Mouse (Mus musculus): ENCODE data around the gene Tubb1. TPM values are rescaled to one million over a fixed set of nuclear protein-coding genes. Genes with fewer than 3 reads are reported as not detected.

The Tubb1 gene
- polyA plus RNA-seq, 1 experiment: 58.7 TPM

DNA sequence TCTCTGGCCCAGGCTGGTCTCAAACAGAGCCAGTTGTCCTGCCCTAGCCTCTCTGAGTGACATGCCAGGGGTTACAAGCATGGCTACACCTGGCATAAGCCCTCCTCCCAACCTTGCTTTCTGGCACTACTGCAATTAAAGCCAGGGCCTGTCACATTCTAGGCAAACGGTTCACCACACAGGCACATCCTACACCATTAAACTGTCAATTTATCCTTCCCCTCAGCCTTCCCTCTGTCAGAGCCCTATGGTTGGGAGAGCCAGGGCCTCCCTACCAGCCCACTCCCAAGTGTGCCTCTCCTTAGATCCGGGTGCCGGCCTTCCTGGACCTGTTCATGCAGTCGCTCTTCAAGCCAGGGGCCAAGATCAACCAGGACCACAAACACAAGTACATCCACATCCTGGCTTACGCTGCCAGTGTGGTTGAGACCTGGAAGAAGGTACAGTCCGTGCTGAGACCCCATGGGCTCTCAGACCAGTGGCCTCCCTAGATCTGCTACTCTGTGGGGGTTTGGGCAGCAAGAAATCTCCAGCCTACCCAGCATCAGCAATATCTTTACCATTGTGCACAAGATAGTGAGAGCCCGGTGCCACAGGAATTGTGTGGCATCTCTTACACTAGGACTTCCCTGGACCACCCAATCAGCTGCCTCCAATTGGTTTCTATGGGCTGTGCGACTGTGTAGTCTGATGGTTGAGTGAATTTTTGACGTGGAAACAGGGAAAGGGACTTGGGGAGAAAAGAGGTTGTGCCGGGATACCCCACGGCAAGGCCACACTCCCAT lies 26.0 kb upstream of the Tubb1 start:
- DNase-seq (ENCODE audit: low read depth in 1 of 2, low spot score in 2 of 2): no peak
- Histone ChIP-seq H3K27ac (ENCODE audit: insufficient read depth, low read length) (no peak overlapping the region), H3K36me3 (ENCODE audit: control insufficient read depth, insufficient read depth, low read length) (peaks cover 64% of the 10 kb centered on the region), H3K27me3 (ENCODE audit: control insufficient read depth, insufficient read depth, low read length) (no peaks in the 10 kb centered on the region), H3K4me3 (ENCODE audit: extremely low read depth, insufficient read depth, insufficient read length) (no peak overlapping the region), H3K4me1 (ENCODE audit: control insufficient read depth, insufficient read depth, insufficient read length) (no peaks in the 10 kb centered on the region)
- no peak for TF ChIP-seq POLR2A (IDR thresholded peaks at IDR 0.05; ENCODE audit: low read depth, low read length)
- TF ChIP-seq CTCF (IDR thresholded peaks at IDR 0.05; ENCODE audit: extremely low read depth, insufficient read depth, insufficient read length, insufficient replicate concordance): no peak
- WGBS: 94% methylated on average over 11 of the region's 11 CpGs

DNA sequence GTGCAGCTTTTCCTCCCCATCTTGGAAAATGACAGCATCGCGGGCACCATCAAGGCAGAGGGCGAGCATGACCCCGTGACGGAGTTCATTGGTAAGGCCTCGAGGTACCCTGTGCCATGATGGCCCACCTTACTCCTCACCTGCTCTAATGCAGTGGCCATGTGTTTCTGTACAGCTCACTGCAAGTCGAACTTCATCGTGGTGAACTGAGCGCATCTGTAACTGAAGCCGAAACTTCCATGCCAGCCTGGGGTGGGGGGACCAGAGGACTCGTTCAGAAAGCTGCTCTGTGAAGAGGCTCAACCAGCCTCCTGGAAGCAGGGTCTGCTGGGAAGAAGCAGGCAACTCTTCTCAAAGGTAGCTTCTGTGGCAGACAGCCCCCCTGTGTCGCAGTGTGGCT lies 23.6 kb upstream of the Tubb1 start:
- Histone ChIP-seq H3K4me3 (ENCODE audit: extremely low read depth, insufficient read depth, insufficient read length) (no peak overlapping the region), H3K27ac (ENCODE audit: insufficient read depth, low read length) (no peak overlapping the region), H3K4me1 (ENCODE audit: control insufficient read depth, insufficient read depth, insufficient read length) (no peaks in the 10 kb centered on the region), H3K36me3 (ENCODE audit: control insufficient read depth, insufficient read depth, low read length) (peaks cover 57% of the 10 kb centered on the region), H3K27me3 (ENCODE audit: control insufficient read depth, insufficient read depth, low read length) (no peaks in the 10 kb centered on the region)
- TF ChIP-seq POLR2A (IDR thresholded peaks at IDR 0.05; ENCODE audit: low read depth, low read length) (no peak), CTCF (IDR thresholded peaks at IDR 0.05; ENCODE audit: extremely low read depth, insufficient read depth, insufficient read length, insufficient replicate concordance) (no peak)
- 93% methylated on average over 12 of the region's 12 CpGs for WGBS
- no peak for DNase-seq (ENCODE audit: low read depth in 1 of 2, low spot score in 2 of 2)

DNA sequence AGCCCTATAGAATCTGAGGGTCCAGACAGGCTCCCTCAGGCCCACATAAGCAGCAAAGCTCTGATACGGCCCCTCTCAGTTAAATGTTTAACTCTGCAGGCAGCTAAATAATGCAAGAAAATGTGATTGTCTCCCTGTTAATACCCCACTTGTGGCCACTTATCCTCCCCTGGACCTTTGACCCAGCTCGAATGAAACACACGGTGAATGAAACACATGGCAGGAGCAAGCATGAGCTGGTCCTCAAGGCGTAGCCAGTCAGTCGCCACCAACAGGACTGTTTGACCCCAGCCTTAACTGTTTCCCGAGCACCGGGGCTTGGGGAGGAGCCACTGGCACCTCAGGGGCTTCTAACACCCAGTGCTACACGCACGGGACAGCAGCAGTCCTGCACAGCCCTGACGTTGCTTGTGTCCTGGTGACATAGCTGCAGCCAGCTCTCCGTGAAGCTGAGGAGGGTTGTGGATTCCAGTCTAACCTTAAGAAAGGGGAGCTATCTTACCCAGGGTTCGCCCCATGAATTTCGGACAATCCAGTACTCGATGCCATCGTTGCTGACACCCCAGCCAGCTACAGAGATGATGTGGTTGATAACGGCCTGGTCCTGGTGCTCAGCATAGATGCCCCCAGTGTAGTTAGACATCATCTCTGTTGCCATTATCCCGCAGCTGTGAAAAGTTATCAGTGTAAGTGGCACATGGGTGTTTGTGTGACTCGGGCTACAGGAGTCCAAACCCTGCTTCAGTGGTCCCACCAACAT lies 22.2 kb upstream of the Tubb1 start:
- H3K27ac ChIP-seq (ENCODE audit: insufficient read depth, low read length): no peak overlapping the region
- TF ChIP-seq POLR2A (IDR thresholded peaks at IDR 0.05; ENCODE audit: low read depth, low read length) (no peak), CTCF (IDR thresholded peaks at IDR 0.05; ENCODE audit: extremely low read depth, insufficient read depth, insufficient read length, insufficient replicate concordance) (no peak)
- DNase-seq (ENCODE audit: low read depth in 1 of 2, low spot score in 2 of 2): no peak
- H3K27me3 ChIP-seq (ENCODE audit: control insufficient read depth, insufficient read depth, low read length): no peaks in the 10 kb centered on the region
- no peak overlapping the region for H3K4me3 ChIP-seq (ENCODE audit: extremely low read depth, insufficient read depth, insufficient read length)
- WGBS: 89% methylated on average over 18 of the region's 18 CpGs
- no peaks in the 10 kb centered on the region for H3K4me1 ChIP-seq (ENCODE audit: control insufficient read depth, insufficient read depth, insufficient read length)
- H3K36me3 ChIP-seq (ENCODE audit: control insufficient read depth, insufficient read depth, low read length): peaks cover 59% of the 10 kb centered on the region

DNA sequence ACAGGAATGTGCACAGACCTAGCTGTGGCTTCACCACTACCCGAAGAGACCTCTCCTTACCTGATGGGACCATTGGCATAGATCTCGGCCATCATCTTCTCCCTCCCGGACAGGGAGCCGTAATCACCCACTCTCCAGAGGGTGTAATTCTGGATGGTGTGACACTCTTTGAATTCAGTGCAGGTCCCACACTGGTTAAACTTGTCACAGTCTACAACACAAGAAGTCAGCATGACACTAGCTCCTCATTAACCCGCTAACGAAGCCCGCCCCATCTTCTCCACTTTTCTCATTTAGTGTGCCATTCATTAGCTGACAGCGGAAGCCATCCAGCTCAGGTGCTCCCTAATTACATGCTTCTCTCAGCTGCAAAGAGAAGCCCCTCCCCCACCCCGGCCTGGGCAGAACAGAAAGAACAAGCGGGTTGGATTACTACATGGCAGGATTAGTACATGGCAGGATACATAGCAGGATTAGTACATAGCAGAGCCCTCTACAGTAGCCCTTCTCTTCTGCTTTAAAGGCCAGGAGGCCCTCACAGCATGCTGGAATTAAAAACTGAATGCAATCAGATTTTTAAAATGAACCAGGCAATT lies 21.4 kb upstream of the Tubb1 start:
- Histone ChIP-seq H3K36me3 (ENCODE audit: control insufficient read depth, insufficient read depth, low read length) (peaks cover 57% of the 10 kb centered on the region), H3K27ac (ENCODE audit: insufficient read depth, low read length) (no peak overlapping the region), H3K27me3 (ENCODE audit: control insufficient read depth, insufficient read depth, low read length) (no peaks in the 10 kb centered on the region), H3K4me3 (ENCODE audit: extremely low read depth, insufficient read depth, insufficient read length) (no peak overlapping the region), H3K4me1 (ENCODE audit: control insufficient read depth, insufficient read depth, insufficient read length) (peaks cover under 1% of the 10 kb centered on the region)
- 93% methylated on average over 10 of the region's 10 CpGs for WGBS
- DNase-seq (ENCODE audit: low read depth in 1 of 2, low spot score in 2 of 2): no peak
- TF ChIP-seq CTCF (IDR thresholded peaks at IDR 0.05; ENCODE audit: extremely low read depth, insufficient read depth, insufficient read length, insufficient replicate concordance): no peak
- TF ChIP-seq POLR2A (IDR thresholded peaks at IDR 0.05; ENCODE audit: low read depth, low read length): no peak

DNA sequence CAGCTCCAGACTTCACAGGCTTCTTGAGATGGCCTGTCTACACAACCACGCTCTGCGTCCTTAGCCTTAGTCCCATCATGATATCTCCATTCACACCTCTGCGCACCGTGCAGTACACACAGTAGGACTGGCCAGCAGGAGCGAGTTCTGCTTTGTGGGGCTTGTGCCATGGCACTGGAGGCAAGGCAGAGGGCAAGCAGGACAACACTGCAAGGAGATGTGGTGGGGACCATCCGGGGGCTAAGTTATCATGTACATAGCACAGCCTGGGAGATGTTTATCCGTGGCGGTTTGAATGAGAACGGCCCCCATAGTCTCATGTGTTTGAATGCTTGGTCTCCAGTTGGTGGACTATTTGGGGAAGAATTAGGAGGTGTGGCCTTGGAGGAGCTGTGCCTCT lies 15.6 kb upstream of the Tubb1 start:
- no peak overlapping the region for H3K27ac ChIP-seq (ENCODE audit: insufficient read depth, low read length)
- peaks cover 19% of the 10 kb centered on the region for H3K36me3 ChIP-seq (ENCODE audit: control insufficient read depth, insufficient read depth, low read length)
- H3K4me3 ChIP-seq (ENCODE audit: extremely low read depth, insufficient read depth, insufficient read length): no peak overlapping the region
- H3K27me3 ChIP-seq (ENCODE audit: control insufficient read depth, insufficient read depth, low read length): no peaks in the 10 kb centered on the region
- 95% methylated on average over 9 of the region's 9 CpGs for WGBS
- no peak for TF ChIP-seq POLR2A (IDR thresholded peaks at IDR 0.05; ENCODE audit: low read depth, low read length)
- peaks cover 34% of the 10 kb centered on the region for H3K4me1 ChIP-seq (ENCODE audit: control insufficient read depth, insufficient read depth, insufficient read length)
- no peak for DNase-seq (ENCODE audit: low read depth in 1 of 2, low spot score in 2 of 2)

DNA sequence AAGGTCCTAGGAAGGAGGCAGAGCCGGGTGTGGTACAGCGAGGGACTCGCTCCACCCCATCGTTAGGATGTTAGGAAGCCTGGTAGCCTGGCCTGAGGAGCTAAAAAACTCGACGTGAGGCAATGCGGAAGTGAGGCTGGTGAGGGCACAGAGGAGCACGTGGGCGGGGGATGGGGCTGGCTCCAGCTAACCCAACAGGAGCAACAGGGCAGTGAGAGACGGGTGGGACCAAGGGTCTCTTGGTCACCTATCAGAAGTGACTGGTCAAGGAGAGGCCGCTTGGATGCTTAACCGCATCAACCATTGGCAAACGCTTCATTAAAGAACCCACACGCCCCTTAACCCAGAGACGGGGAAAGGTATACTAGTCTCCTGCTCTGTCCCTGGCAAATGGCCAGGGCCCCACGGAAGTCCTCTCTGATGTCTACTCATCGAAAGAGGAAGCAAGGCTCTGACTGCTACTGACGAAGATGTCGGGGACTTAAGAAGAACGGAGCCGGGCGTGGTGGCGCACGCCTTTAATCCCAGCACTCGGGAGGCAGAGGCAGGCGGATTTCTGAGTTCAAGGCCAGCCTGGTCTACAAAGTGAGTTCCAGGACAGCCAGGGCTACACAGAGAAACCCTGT lies 14.3 kb upstream of the Tubb1 start:
- H3K4me1 ChIP-seq (ENCODE audit: control insufficient read depth, insufficient read depth, insufficient read length): peaks cover 37% of the 10 kb centered on the region
- H3K36me3 ChIP-seq (ENCODE audit: control insufficient read depth, insufficient read depth, low read length): peaks cover 16% of the 10 kb centered on the region
- DNase-seq (ENCODE audit: low read depth in 1 of 2, low spot score in 2 of 2): peak; percentile 77 to 82
- H3K27me3 ChIP-seq (ENCODE audit: control insufficient read depth, insufficient read depth, low read length): no peaks in the 10 kb centered on the region
- 49% methylated on average over 26 of the region's 26 CpGs for WGBS
- H3K4me3 ChIP-seq (ENCODE audit: extremely low read depth, insufficient read depth, insufficient read length): peak overlapping the region; percentile 24; the same call in 1 of the 2 replicates
- peak overlapping the region; percentile 94 for H3K27ac ChIP-seq (ENCODE audit: insufficient read depth, low read length)
- TF ChIP-seq CTCF (IDR thresholded peaks at IDR 0.05; ENCODE audit: extremely low read depth, insufficient read depth, insufficient read length, insufficient replicate concordance) (no peak), POLR2A (IDR thresholded peaks at IDR 0.05; ENCODE audit: low read depth, low read length) (peak; percentile 1; the same call in 1 of the 2 replicates)
